Mouse (Mus musculus): ENCODE measurements around the gene Rassf1.

Rassf1 gene

GRCm38 (mm10) chr9:107566855-107567254 lies 15.5 kb downstream of the Rassf1 start:
- peak; percentile 97 for TF ChIP-seq GATA4 (IDR thresholded peaks at IDR 0.05; ENCODE audit: insufficient replicate concordance, low read length)

DNA sequence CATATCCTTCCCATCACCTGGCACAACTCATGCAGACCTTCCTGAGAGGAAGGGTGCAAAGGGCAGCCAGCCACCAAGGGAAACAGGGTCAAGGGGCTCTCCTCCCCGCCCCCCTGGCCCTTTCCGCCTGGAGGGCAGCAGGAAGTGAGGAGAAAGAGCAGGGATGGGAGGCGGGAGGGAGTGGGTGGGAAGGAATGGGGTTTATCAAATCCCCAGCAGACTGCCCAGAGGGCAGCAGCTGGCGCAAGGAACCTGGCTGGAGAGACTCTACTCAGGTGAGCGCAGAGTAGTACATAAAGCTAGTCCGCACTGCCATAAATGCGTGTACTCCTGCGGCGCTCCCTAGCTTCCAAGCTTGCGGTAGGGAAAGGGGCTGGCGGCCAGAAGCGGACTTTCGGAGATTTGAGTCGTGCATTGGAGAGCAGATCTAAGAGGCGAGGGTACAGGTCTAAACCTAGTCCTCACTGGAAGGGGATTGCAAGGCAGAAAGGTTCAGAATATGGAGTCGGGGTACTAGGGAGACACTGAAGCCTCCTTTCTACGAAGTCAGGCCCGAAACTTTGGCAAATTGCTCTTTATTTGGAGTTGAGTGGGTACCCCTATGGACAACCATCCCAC lies 16.5 kb downstream of the Rassf1 start, which contains the start of gene Hyal2:
Hyal2 (plus strand) TSS at position 244 of the 618 bp plus-strand sequence.
- TF ChIP-seq GATA4 (IDR thresholded peaks at IDR 0.05; ENCODE audit: insufficient replicate concordance, low read length) = peak; percentile 69; the same call in 1 of the 2 replicates

DNA sequence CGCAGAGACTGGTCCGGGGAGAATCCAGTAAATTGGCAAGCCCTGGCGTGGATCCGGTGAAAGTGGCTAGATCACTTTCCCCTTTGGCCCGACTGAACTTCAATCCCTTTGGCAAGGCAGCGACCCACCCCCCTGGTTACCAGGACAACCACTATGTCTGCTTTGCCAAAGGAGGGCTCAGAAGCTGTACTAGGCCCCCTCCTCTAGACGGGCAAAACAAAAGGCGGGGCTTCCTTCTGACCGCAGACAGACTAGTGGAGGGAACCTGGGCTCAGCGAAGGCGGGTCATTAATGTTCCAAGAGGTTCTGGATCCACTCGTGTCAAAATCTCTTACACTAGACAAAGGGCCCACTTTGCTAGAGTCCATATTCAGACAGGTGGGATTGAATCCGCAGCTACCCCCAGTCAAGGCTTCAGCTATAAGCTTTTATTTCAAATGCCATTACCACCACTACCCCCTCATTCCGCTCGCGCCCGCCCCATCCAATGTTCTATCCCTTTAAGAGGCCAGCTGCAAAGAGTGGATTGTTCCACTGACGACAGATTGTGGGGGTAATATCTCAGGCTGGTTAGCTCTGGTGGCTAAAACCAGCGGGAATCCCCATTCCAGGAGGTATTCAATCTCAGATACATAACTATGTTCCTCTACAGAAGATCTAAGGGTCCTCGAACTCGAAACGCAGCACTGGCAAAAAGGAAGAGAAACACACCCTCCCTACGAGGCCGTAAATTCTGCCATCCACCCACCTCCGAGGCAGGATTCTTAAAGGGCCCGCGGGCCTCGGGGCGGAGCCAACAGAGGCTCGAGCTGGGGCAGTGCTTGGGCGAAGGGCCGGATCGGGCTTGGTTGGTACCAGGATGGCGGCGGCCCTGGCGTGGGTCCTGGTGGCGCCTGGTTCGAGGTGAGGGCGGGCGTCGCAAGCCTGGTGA lies 17.2 kb downstream of the Rassf1 start:
- TF ChIP-seq GATA4 (IDR thresholded peaks at IDR 0.05; ENCODE audit: insufficient replicate concordance, low read length) = no peak

DNA sequence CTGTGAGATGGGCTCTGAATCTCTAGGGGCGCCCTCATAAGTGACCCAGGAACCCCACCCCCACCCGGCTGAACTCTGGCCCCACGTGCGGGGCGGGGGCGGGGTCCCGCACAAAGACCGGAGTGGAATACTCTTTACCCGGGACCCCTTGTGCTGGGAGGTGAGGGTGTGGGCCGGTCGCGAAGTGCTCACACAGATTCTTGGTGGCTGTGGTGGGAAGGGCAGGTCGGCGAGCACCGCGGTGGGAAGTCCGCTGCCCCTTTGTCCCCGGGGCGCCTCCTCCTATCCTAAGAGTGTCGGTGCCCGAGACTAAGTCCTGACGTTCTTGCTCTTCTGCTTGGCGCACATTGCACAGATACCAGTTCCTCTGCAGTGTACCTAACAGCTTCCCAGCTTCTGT lies 17.9 kb downstream of the Rassf1 start:
- peak; percentile 43; the same call in 1 of the 2 replicates for TF ChIP-seq GATA4 (IDR thresholded peaks at IDR 0.05; ENCODE audit: insufficient replicate concordance, low read length)

GRCm38 (mm10) chr9:107570016-107570415 lies 18.7 kb downstream of the Rassf1 start:
- no peak for TF ChIP-seq GATA4 (IDR thresholded peaks at IDR 0.05; ENCODE audit: insufficient replicate concordance, low read length)

GRCm38 (mm10) chr9:107570845-107571244 lies 19.5 kb downstream of the Rassf1 start:
- TF ChIP-seq GATA4 (IDR thresholded peaks at IDR 0.05; ENCODE audit: insufficient replicate concordance, low read length) = no peak

DNA sequence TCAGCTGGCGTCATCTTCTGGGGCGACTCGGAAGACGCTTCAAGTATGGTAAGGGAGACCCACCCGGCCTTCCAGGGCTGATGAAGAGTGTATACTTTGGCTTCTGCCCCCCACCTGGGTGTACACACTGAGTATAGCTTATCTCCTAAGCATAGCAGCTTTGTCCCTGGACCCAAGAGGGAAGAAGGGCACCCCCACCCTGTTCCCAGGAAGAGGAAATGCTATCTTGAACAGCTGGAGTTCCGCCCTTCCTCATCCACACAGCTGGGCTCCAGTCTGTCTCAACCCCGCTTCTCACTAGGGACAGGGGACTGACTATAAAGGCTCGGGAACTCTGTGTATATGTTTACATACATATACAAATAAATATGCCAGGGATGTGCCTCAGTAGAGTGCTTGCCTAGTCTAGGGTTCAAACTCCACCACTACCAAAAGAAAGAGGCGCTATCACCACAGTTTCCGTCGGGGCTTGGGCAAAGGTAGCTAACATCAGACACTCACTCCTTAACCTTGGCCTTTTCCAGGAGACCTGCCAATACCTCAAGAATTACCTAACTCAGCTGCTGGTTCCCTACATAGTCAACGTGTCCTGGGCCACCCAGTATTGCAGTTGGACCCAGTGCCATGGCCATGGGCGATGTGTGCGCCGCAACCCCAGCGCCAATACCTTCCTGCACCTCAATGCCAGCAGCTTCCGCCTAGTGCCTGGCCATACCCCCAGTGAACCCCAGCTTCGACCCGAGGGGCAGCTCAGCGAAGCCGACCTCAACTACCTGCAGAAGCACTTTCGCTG lies 20.4 kb downstream of the Rassf1 start:
- peak; percentile 97 for TF ChIP-seq GATA4 (IDR thresholded peaks at IDR 0.05; ENCODE audit: insufficient replicate concordance, low read length)

DNA sequence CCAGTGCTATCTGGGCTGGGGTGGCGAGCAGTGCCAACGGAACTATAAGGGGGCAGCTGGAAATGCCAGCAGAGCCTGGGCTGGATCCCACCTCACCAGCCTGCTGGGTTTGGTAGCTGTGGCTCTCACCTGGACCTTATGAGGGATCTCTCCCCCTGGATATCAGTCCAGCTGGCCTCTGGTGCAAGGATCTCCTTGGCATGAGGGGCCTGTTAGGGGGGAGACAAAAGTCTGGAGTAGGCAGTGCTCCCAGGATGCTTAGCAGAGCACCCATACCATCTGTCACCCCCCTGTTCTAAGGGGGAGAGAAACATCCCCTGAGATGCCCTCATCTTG lies 20.9 kb downstream of the Rassf1 start:
- no peak for TF ChIP-seq GATA4 (IDR thresholded peaks at IDR 0.05; ENCODE audit: insufficient replicate concordance, low read length)

DNA sequence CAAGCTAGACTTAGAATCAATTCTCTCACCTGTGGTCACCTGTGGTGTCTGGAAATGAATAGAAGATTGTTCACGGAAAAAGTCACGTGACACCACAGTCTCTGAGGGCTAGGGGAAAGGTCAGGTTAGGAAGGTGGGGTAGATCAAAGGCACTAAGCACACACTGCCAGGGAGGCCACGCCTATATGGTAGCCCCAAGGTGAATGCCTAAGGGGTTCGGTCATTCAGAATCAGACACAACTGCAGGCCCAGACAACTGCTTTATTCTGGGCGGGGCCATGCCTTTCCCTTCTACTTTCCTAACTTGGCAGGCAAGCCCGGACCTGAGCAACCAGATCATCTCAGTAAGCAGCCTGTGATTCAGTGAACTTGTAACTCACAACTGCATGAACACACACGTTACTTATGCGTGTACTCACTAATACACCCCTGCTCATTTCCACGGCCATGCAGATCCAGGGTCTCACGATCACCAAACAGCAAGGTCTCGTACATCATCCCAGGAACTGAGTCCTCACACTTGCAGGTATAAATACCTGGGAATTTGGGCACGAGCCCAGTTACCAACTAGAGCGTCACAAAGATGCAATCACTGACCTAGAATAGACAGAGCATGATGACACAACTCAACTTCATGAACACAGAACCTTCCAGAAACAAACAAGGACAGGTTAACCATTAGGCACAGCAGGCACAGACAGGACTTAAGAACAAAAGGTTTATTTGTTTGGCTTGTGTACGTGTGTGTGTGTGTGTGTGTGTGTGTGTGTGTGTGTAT lies 24.4 kb downstream of the Rassf1 start:
- no peak for TF ChIP-seq GATA4 (IDR thresholded peaks at IDR 0.05; ENCODE audit: insufficient replicate concordance, low read length)

DNA sequence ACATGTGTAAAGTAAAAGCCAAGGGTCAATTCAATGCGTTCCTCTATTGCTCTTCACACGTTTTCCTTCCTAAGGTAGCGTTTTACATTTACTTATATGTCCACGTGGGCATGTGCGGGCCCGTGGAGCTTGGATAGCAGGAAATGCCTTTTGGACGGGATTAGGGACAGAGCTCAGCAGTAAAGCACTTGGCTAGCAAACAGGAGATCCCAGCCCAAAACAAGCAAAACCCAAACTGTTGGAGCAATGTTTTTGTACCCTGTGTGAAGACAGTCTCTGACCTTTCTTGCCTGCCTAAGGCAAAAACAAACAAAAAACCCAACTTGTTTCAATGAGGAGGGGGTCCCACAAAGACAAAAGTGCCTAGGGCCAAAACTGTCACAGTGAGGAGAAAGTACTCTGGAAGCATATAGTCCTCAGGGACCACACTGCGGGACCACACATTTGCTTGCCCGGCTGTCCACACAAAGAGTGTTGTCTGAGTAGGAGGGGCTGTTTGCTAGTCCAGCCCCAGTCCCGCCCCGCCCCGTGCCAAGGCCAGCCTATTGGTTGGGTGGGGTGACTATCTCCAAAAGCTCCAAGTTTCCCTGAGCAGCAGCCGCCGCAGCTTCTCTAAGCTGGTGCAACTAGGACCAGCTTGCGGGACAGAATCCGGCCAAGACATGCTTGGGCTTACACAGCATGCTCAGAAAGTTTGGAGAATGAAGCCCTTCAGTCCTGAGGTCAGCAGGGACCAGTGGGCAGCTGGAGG lies 25.2 kb downstream of the Rassf1 start, which contains the start of gene Hyal1:
Hyal1 (plus strand) TSS at position 571 of the 751 bp plus-strand sequence.
- TF ChIP-seq GATA4 (IDR thresholded peaks at IDR 0.05; ENCODE audit: insufficient replicate concordance, low read length) = no peak; the same call in 1 of the 2 replicates

GRCm38 (mm10) chr9:107577871-107578270 lies 26.5 kb downstream of the Rassf1 start:
- no peak for TF ChIP-seq GATA4 (IDR thresholded peaks at IDR 0.05; ENCODE audit: insufficient replicate concordance, low read length)

GRCm38 (mm10) chr9:107578587-107578986 lies 27.2 kb downstream of the Rassf1 start, which contains the start of gene Naa80:
TSS of gene Naa80 (plus strand) at chr9:107578887.
- TF ChIP-seq GATA4 (IDR thresholded peaks at IDR 0.05; ENCODE audit: insufficient replicate concordance, low read length) = no peak

- TF ChIP-seq GATA4 (IDR thresholded peaks at IDR 0.05; ENCODE audit: insufficient replicate concordance, low read length) = no peak
Measured at GRCm38 (mm10) chr9:107579023-107579900, 27.9 kb downstream of the Rassf1 start.

Measured in liver, adult (tissue).